Mouse (Mus musculus) testis, adult 2 months (tissue): ENCODE data around the gene Rnf150.

Experiments
- CTCF ChIP-seq: fragments of 200-500 bp; IDR thresholded peaks from 2 replicates; pipeline ENCODE4 v1.5.1; 2012; ENCODE audit warnings: low read depth, mild to moderate bottlenecking, inconsistent platforms, low read length, moderate library complexity; ENCODE audit not compliant: control insufficient read depth, insufficient read depth, insufficient replicate concordance
- POLR2A ChIP-seq: fragments of 200-500 bp; IDR thresholded peaks from 2 replicates; pipeline ENCODE4 v1.6.1; 2012; ENCODE audit warnings: low read depth, mild to moderate bottlenecking, inconsistent platforms, low read length, moderate library complexity; ENCODE audit not compliant: control insufficient read depth

DNA sequence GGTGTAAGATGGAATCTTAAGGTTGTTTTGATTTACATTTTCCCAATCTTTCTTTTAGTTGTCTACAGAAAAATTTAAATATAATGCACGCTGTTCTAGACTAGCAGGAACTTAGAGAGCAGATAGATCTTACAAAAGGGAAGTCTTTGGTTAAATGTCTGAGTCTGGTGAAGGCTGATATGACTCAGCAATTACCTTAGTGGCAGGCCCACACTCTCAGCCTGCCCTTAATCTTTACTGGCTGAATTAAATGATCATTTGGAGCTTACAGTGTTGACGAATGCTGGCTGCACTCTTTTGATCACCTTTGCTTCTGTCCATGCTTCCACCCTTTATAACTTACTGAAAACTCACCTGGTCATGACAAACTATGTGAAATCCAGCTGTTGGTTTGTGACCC lies 17.1 kb upstream of the Rnf150 start:
- TF ChIP-seq POLR2A (no peak), CTCF (no peak)
